Mouse (Mus musculus): Measurements from ENCODE around the gene C730034F03Rik.

GRCm38 (mm10) chr15:89430341-89430740 is 952 bp downstream of the C730034F03Rik start:
- TF ChIP-seq POLR2A (IDR thresholded peaks at IDR 0.05; ENCODE audit: borderline replicate concordance, control insufficient read depth, low read depth, low read length) (no peak), CTCF (IDR thresholded peaks at IDR 0.05; ENCODE audit: control insufficient read depth, insufficient read depth, low read length) (no peak)

All from bone marrow, adult 2 months (tissue).